Mouse (Mus musculus) bone marrow macrophage, adult 2 months (primary cell): ENCODE results near the gene Camsap2. TPM values are rescaled to one million over a fixed set of nuclear protein-coding genes. Genes with fewer than 3 reads are reported as not detected.

Source experiments
- H3K27ac ChIP-seq: 2 replicates; pipeline ENCODE4 v1.5.1; 2012; ENCODE audit warnings: low read depth, low read length; ENCODE audit not compliant: insufficient read depth
- H3K4me1 ChIP-seq: 2 replicates; pipeline ENCODE4 v1.6.1; 2012; ENCODE audit warnings: low read length; ENCODE audit not compliant: control insufficient read depth, insufficient read depth
- H3K4me3 ChIP-seq: 2 replicates; pipeline ENCODE4 v1.5.1; 2012; ENCODE audit warnings: mild to moderate bottlenecking, low read length, moderate library complexity; ENCODE audit not compliant: insufficient read depth
- CTCF ChIP-seq: IDR thresholded peaks from 2 replicates; pipeline ENCODE4 v1.5.1; 2012; ENCODE audit warnings: low read depth, mild to moderate bottlenecking, low read length, moderate library complexity
- POLR2A ChIP-seq: IDR thresholded peaks from 2 replicates; pipeline ENCODE4 v1.6.1; 2012; ENCODE audit warnings: mild to moderate bottlenecking, low read depth, low read length, borderline replicate concordance
- polyA plus RNA-seq: library from polyadenylated mRNA; stranded (reverse); fragments of >200 nt; gene quantifications from 2 replicates; pipeline ENCODE4 v1.2.4, GENCODE M21; 2012; ENCODE audit not compliant: missing spikeins, insufficient read depth, insufficient read length

Gene Camsap2
- polyA plus RNA-seq, result 18.1 and 21.2 TPM in 2 replicates

DNA sequence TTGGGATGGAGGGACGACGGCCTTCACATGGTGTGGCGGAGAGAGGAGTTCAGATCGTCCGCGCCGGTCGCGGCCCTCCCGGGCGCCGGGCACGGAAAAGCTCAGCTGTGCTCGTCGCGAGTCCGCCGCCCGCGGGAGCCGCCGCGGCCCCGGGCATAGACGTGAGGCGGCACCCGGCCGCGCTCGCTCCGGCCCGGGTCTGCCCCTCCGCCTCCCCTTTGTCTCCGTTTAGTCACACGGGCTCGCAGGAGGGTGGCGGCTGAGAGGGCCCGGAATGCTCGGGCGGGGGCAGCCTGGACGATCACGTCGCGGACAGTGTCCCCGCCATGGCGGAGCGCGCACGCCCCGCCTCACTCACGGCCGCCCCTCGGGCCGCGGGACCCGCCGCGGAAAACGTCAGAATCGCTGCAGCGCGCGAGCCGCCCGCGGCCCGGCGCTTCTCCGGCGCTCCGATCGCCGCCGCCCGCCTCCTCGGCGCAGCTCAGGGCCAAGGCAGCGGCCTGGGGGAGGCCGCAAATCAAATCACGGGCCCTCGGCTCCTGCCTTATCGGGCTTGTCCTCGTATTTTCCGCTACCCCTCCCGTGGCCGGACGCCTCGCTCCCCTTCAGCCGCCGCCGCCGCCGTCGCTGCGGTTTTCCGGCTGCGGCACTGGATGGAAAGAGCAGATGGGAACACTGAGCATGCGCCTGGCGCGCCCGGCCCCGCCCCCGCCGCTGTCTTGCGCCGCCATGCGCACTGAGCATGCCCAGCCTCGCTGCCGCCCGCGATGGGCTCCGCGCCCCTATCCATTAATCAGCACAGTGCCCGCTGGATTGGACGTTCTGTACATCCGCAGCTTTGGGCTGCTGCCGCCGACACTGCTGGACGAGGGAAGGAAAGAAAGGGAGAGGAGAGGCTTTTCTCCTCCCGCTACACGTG, at the start of gene Camsap2:
Gene Camsap2 (minus strand): TSS at position 651 of the 919 bp plus-strand sequence.
- H3K27ac ChIP-seq, result peak within 1 kb of the TSS; percentile 80
- peak within 1 kb of the TSS; percentile 87 for H3K4me3 ChIP-seq
- TF ChIP-seq CTCF, result no peak
- TF ChIP-seq POLR2A, result no peak
- H3K4me1 ChIP-seq, result peaks cover 10% of the 10 kb centered on the region

DNA sequence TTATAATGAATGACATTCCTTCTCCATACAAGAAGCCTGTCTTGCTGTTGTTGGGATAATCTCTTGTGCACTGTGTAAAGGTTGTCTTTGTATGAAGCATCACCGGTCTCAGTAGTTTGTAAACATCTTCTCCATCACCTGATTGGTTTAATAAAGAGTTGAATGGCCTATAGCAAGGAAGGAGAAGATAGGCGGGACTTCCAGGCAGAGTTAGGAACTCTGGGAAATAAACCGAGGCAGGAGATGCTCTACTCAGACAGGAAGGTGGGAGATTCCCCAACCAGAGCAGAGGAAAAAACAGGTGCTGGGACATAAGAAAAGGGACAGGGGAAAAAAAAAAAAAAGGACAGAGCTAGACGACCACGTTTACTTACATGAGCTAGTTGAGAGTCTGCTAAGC, 49.2 kb upstream of the Camsap2 start:
- no peak overlapping the region for H3K4me3 ChIP-seq

DNA sequence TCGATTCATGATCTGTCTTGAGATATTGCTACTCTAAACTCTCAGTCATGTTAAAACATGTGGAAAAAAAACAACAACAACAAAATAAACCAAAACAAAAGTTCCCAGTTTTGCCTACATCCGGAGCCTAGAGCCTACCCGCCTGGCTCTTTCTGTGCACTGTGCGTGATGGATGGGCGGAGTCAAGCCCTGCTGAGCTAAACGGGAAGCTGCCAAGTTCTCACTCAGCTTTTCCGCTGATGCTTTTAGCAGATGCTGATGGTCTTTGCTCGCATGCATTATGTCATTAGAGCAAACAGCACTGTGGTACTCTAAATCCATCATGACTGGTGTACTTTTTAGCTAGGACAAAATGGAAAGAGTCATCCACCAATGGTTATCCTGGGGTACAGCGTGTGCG, 48.6 kb upstream of the Camsap2 start:
- Histone ChIP-seq H3K4me3 (no peak overlapping the region), H3K4me1 (peaks cover 6% of the 10 kb centered on the region; the same call in 1 of the 2 replicates), H3K27ac (no peak overlapping the region)
- TF ChIP-seq POLR2A (no peak), CTCF (no peak)

More for the DNA sequence above, 49.2 kb upstream of the Camsap2 start:
- H3K27ac ChIP-seq, result no peak overlapping the region
- peaks cover 6% of the 10 kb centered on the region; the same call in 1 of the 2 replicates for H3K4me1 ChIP-seq
- TF ChIP-seq CTCF (no peak), POLR2A (no peak)

DNA sequence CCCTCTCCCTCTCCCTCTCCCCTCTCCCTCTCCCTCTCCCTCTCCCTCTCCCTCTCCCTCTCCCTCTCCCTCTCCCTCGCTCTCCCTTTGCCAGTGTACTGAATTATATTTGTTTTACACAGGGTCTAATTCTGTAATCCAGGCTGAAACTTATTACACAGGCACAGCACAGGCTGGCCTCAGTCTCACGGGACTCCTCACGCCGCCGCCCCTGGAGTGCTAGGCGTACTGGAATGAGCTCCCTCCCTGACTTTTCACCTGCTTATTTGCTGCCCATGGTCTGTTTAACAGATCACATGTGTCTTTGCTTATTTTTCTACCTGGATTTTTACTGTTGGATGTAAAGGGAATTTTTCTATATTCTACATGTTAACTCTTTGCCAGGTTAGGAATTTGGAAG, 41.0 kb upstream of the Camsap2 start:
- Histone ChIP-seq H3K4me3 (no peak overlapping the region), H3K4me1 (no peaks in the 10 kb centered on the region), H3K27ac (no peak overlapping the region)
- TF ChIP-seq POLR2A, result no peak
- no peak for TF ChIP-seq CTCF

DNA sequence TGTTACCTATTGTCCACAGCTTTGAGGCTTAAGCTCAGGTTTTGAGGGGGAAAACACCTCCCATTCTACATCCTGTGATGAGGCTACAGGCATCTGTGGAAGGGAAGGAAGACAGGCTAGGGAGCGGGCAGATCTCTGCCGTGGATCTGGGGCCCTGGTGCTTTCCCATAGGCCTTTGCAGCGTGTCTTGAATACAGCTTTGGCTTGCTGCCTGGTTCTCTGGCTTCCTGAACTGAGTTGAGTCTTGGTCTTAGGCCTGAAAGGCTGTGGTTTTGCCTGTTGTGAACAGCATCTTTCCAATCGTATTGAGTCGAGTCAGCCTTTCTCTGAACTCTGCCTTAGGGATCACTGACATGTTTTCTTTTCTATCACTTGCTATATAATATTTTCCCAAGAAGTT, 35.7 kb upstream of the Camsap2 start:
- H3K4me1 ChIP-seq, result no peaks in the 10 kb centered on the region
- no peak overlapping the region for H3K27ac ChIP-seq
- TF ChIP-seq POLR2A (no peak), CTCF (no peak)
- H3K4me3 ChIP-seq, result no peak overlapping the region

DNA sequence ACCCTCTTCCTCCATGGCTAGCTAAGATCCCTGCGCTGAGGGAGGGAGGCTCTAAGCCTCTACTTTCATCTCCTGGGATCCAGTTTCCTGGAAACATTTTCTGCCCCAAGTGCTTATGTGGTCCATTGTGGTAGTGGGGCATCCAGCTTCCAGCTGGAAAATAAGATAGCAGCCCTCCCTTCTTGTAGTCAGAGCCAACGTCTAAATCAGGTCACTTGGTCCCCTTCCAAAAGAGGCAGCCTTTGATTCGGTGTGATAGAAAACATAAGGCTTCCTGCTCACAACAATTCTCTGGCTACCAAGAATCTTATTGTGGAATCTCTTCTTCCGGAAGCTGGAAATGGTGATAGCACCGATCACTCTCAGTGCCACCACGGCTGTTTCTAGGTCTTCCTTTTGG, 35.3 kb upstream of the Camsap2 start:
- no peak for TF ChIP-seq CTCF
- TF ChIP-seq POLR2A, result no peak
- Histone ChIP-seq H3K4me3 (no peak overlapping the region), H3K4me1 (no peaks in the 10 kb centered on the region), H3K27ac (no peak overlapping the region)

DNA sequence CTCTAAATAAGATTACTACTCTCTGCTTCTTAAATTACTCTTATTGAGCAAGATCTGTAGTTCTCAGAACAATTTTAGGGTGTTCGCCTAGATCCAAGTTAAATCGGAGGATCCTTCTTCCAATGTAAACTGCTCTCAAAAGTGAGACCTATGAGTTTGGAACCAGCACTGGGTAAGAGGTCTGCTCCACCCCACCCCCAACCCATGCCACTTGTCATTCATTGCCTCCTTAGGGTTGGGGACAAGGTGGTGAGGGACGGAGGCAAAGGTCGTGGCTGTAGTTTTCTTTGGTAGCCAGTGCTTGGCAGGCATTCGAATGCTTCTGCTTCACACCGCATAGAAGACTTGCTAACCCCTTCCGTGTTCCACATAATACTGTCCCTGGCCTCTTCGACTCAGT, 34.7 kb upstream of the Camsap2 start:
- H3K4me1 ChIP-seq, result no peaks in the 10 kb centered on the region
- H3K4me3 ChIP-seq, result no peak overlapping the region
- TF ChIP-seq POLR2A, result no peak
- TF ChIP-seq CTCF, result no peak
- no peak overlapping the region for H3K27ac ChIP-seq

DNA sequence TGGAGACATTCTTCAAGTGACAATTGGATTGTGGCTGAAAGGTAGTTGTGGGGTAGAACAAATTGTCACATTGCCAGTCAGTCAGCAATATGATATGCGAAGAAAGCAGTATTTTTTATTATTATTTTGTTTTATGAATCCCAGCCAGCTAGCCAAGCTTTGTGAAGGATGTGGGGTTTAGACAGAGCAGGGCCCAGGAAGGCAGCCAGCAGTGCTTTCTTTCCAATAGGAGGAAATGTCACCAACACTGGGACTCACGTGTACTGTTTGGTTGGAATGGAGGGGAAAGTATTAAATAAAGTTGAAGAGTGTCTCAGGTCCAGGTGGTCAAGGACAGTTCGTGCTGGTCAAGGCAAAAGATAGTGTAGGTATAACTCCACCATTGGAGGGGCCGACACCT, 34.3 kb upstream of the Camsap2 start:
- H3K4me3 ChIP-seq, result no peak overlapping the region
- TF ChIP-seq POLR2A, result no peak
- TF ChIP-seq CTCF, result no peak
- H3K4me1 ChIP-seq, result no peaks in the 10 kb centered on the region
- H3K27ac ChIP-seq, result no peak overlapping the region

DNA sequence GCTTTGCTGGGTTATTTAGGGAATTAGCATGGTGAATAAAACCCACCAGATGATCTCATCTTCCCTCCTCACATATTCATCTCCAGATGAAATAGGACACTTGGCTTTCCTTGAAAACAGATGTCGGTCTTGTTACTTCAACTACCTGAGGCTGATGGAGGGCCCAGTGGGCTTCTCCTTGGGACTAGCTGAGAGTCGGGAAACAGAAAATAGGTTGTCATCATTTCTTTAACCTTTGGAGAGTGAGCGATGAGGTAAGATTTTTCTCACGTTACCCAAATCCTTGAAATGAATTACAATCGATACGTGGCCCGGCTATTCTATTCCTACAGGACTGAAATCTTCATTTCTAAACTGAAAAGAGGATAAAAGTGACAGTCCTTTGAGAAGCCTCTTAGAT, 33.4 kb upstream of the Camsap2 start:
- H3K4me3 ChIP-seq, result no peak overlapping the region
- no peaks in the 10 kb centered on the region for H3K4me1 ChIP-seq
- no peak for TF ChIP-seq POLR2A
- TF ChIP-seq CTCF, result no peak
- no peak overlapping the region for H3K27ac ChIP-seq

DNA sequence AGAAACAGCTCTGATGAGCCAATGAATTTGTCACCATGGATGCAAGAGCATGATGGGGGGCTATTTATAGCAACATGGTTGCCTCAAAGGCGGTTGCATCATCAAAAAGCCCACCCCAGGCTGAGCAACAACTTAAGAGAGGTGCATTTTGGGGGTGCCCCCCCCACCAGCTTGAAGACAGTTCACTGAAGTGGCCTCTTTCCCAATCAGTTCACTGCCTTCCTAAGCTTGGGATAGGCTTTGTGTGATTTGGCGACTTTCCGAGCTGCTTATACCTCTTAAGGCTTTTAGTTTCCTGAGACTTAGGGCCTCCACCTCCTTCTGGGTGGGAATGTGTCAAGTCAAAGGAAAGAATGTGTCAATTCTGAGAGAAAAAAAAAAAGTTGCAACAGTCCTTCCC, 20.1 kb upstream of the Camsap2 start:
- Histone ChIP-seq H3K27ac (no peak overlapping the region), H3K4me3 (no peak overlapping the region), H3K4me1 (no peaks in the 10 kb centered on the region)
- no peak for TF ChIP-seq POLR2A
- TF ChIP-seq CTCF, result no peak

DNA sequence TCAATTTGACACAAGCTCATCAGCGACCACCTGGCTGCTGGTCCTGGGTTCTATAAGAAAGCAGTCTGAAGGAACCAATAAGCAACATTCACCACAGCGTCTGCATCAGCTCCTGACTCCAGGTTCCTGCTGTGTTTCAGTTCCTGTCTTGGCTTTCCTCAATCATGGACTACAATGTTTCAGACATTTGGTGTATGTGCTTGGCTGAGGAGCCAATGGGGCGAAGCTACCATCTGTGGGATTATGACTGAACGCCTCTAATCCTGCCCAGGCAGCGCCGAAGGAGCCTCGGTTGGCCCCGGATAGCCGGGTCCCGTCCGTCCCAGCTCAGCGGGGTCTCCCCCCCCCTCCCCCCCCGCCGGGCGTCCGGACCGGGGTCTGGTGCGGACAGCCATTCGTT, 18.8 kb upstream of the Camsap2 start:
- Histone ChIP-seq H3K4me1 (no peaks in the 10 kb centered on the region), H3K4me3 (no peak overlapping the region), H3K27ac (no peak overlapping the region)
- no peak for TF ChIP-seq POLR2A
- TF ChIP-seq CTCF, result no peak
